Mouse (Mus musculus): Measurements from ENCODE around the gene Ak5.

Ak5 gene

GRCm38 (mm10) chr3:152564516-152565113 is 103.5 kb downstream of the Ak5 start:
- DNase-seq (ENCODE audit: low spot score): no peak

- no peak for DNase-seq (ENCODE audit: low spot score)
Observed at GRCm38 (mm10) chr3:152563833-152564232, 104.3 kb downstream of the Ak5 start.

GRCm38 (mm10) chr3:152561708-152562107 is 106.5 kb downstream of the Ak5 start:
- no peak for DNase-seq (ENCODE audit: low spot score)

- no peak for DNase-seq (ENCODE audit: low spot score)
Observed at GRCm38 (mm10) chr3:152559295-152559694, 108.9 kb downstream of the Ak5 start.

- DNase-seq (ENCODE audit: low spot score): no peak
Observed at GRCm38 (mm10) chr3:152558106-152558505, 110.1 kb downstream of the Ak5 start.

GRCm38 (mm10) chr3:152557659-152558058 is 110.5 kb downstream of the Ak5 start:
- no peak for DNase-seq (ENCODE audit: low spot score)

- no peak for DNase-seq (ENCODE audit: low spot score)
Observed at GRCm38 (mm10) chr3:152556919-152557318, 111.2 kb downstream of the Ak5 start.

GRCm38 (mm10) chr3:152556435-152556834 is 111.7 kb downstream of the Ak5 start:
- DNase-seq (ENCODE audit: low spot score): no peak

GRCm38 (mm10) chr3:152555216-152555615 is 112.9 kb downstream of the Ak5 start:
- DNase-seq (ENCODE audit: low spot score): no peak

- no peak for DNase-seq (ENCODE audit: low spot score)
Observed at GRCm38 (mm10) chr3:152554366-152554765, 113.8 kb downstream of the Ak5 start.

GRCm38 (mm10) chr3:152552641-152553040 is 115.5 kb downstream of the Ak5 start:
- no peak for DNase-seq (ENCODE audit: low spot score)

- no peak for DNase-seq (ENCODE audit: low spot score)
Observed at GRCm38 (mm10) chr3:152550528-152551115, 117.5 kb downstream of the Ak5 start.

GRCm38 (mm10) chr3:152550031-152550430 is 118.1 kb downstream of the Ak5 start:
- no peak for DNase-seq (ENCODE audit: low spot score)

GRCm38 (mm10) chr3:152544921-152545320 is 123.2 kb downstream of the Ak5 start:
- no peak for DNase-seq (ENCODE audit: low spot score)

GRCm38 (mm10) chr3:152542298-152542697 is 125.9 kb downstream of the Ak5 start:
- no peak for DNase-seq (ENCODE audit: low spot score)

GRCm38 (mm10) chr3:152530344-152530743 is 137.8 kb downstream of the Ak5 start:
- no peak for DNase-seq (ENCODE audit: low spot score)

- DNase-seq (ENCODE audit: low spot score): no peak
Observed at GRCm38 (mm10) chr3:152529058-152529972, 138.8 kb downstream of the Ak5 start.

- no peak for DNase-seq (ENCODE audit: low spot score)
Observed at GRCm38 (mm10) chr3:152526721-152527120, 141.4 kb downstream of the Ak5 start.

- DNase-seq (ENCODE audit: low spot score): no peak
Observed at GRCm38 (mm10) chr3:152523315-152523638, 144.9 kb downstream of the Ak5 start.

- no peak for DNase-seq (ENCODE audit: low spot score)
Observed at GRCm38 (mm10) chr3:152522634-152523314, 145.4 kb downstream of the Ak5 start.

GRCm38 (mm10) chr3:152521054-152521453 is 147.1 kb downstream of the Ak5 start:
- DNase-seq (ENCODE audit: low spot score): no peak

GRCm38 (mm10) chr3:152520074-152520473 is 148.1 kb downstream of the Ak5 start:
- DNase-seq (ENCODE audit: low spot score): no peak

GRCm38 (mm10) chr3:152519556-152519955 is 148.6 kb downstream of the Ak5 start:
- no peak for DNase-seq (ENCODE audit: low spot score)
